Mouse (Mus musculus) limb, embryonic 11.5 days (tissue): ENCODE measurements around the gene 1700067K01Rik. TPM values are rescaled to one million over a fixed set of nuclear protein-coding genes. Genes with fewer than 3 reads are reported as not detected.

Source experiments
- ATAC-seq: fragments of 200-750 bp; cut with Nextera tagmentation; 2 replicates; pipeline ENCODE4 v1.8.0; 2017; ENCODE audit warnings: low read depth; ENCODE audit not compliant: insufficient number of reproducible peaks, low FRiP score, low TSS enrichment
- DNase-seq: peaks from one replicate; pipeline ENCODE4 v3.0.0-alpha.2; 2015; ENCODE audit warnings: low spot score
- H3K27ac ChIP-seq: fragments of 300-500 bp; sonication (generic); replicated peaks from 2 replicates; pipeline ENCODE4 v1.5.1; 2014; ENCODE audit warnings: low read depth, mild to moderate bottlenecking, low read length
- H3K27me3 ChIP-seq: fragments of 300-500 bp; sonication (generic); 2 replicates; pipeline ENCODE4 v1.6.1; 2014; ENCODE audit warnings: mild to moderate bottlenecking, low read length, mixed read lengths; ENCODE audit not compliant: control insufficient read depth, insufficient read depth
- H3K36me3 ChIP-seq: fragments of 300-500 bp; sonication (generic); 2 replicates; pipeline ENCODE4 v1.6.1; 2014; ENCODE audit warnings: mild to moderate bottlenecking, low read length, moderate library complexity, mixed read lengths; ENCODE audit not compliant: control insufficient read depth, insufficient read depth
- H3K4me1 ChIP-seq: fragments of 300-500 bp; sonication (generic); 2 replicates; pipeline ENCODE4 v1.6.1; 2014; ENCODE audit warnings: low read length, mixed read lengths; ENCODE audit not compliant: control insufficient read depth, insufficient read depth
- H3K4me2 ChIP-seq: fragments of 300-500 bp; sonication (generic); 2 replicates; pipeline ENCODE4 v1.6.1; 2014; ENCODE audit warnings: low read depth, mild to moderate bottlenecking, moderate library complexity; ENCODE audit not compliant: severe bottlenecking
- H3K4me3 ChIP-seq: fragments of 300-500 bp; sonication (generic); 2 replicates; pipeline ENCODE4 v1.5.1; 2014; ENCODE audit warnings: low read depth, low read length
- H3K9ac ChIP-seq: fragments of 300-500 bp; sonication (generic); 2 replicates; pipeline ENCODE4 v1.6.1; 2014; ENCODE audit warnings: mild to moderate bottlenecking, low read length
- H3K9me3 ChIP-seq: fragments of 300-500 bp; sonication (generic); 2 replicates; pipeline ENCODE4 v1.6.1; 2016; ENCODE audit warnings: low read length; ENCODE audit not compliant: control insufficient read depth
- WGBS: fragments of 180-500 bp; shearing (Covaris S2); extraction: QIAGEN DNeasy Blood & Tissue Kit; methylation state at CpG from one replicate; pipeline ENCODE4 v1.1.7; 2014; 5-methylcytosine and 5-hydroxymethylcytosine counted together
- polyA plus RNA-seq: library from polyadenylated mRNA; unstranded; fragments of >200 nt; fragmentation: Nextera tagmentation; extraction: Ambion mirVana; gene quantifications from 2 replicates; pipeline ENCODE4 v1.2.1, GENCODE M21; 2014

1700067K01Rik gene
- polyA plus RNA-seq, result 1.2 and 1.5 TPM in 2 replicates

DNA sequence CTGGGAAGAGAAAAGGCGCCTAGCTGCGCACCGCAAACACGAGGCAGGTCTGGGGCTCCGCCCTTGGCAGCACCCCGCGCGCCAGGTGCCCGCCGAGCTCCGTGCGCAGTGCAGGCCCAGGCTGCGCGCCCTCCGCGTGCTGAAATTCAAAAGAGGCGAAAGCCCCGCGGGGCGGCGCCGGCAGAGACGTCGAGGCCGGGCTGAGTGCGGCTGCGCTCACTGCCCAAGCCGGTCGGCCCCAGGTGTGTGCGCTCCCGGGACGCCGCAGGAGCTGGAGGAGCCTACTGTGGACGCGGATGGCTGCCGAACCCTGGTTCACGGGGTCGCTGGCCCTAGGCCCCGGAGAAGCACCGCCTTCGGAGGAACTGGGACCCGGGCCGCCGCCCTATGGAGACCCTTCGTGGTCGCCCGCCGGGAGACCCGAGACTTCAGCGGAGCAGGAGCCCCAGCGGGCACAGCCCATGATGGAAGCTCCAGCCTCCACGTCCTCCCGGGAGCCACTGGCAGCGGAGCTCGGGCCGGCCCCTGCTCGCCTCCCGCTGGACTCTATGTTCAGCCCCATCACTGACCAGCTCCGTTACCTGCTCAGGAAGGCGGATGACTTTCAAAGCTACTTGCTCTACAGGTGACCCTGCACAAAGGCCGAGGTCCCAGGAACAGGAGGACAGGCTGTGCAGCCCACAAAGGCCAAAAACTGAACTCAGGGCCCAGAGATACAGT lies at the start of gene 1700067K01Rik:
Gene 1700067K01Rik, plus strand, starts transcription at position 222 of the 720 bp plus-strand sequence.
- H3K27ac ChIP-seq, result no peak within 1 kb of the TSS
- peaks cover 18% of the 10 kb centered on the region for H3K4me1 ChIP-seq
- ATAC-seq, result no peak
- H3K4me2 ChIP-seq, result peak within 1 kb of the TSS; percentile 29
- H3K4me3 ChIP-seq, result 0 out of 2 replicates have a peak within 1 kb of the TSS, but pooled peaks have one; percentile 5
- H3K27me3 ChIP-seq, result 0 out of 2 replicates have a peak, but pooled peaks cover 6% of the 10 kb centered on the region
- no peak within 1 kb of the TSS for H3K9ac ChIP-seq
- no peak for DNase-seq
- H3K36me3 ChIP-seq, result peaks cover 5% of the 10 kb centered on the region; the same call in 1 of the 2 replicates
- H3K9me3 ChIP-seq, result no peaks in the 10 kb centered on the region
- WGBS, result 23% methylated on average over 48 of the region's 61 CpGs

DNA sequence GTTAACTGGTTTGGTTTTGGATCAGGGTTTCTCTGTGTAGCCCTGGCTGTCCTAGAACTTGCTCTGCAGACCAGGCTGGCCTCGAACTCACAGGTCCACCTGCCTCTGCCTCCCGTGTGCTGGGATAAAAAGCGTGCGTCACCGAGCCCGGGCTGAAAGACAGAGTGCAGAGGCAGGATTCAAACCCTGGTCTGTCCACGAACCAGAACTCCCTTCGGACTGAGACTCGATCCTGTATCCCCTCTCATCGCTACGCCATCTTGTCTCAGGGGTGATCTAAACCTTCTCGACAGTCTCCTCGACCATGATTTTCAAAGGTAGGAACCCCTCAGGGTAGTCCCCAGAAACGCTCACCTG lies 46.6 kb upstream of the 1700067K01Rik start:
- under 1% methylated on average over 14 of the region's 14 CpGs for WGBS
- Histone ChIP-seq H3K4me1 (peaks cover 7% of the 10 kb centered on the region), H3K27me3 (no peaks in the 10 kb centered on the region), H3K4me3 (peak overlapping the region; percentile 79; the same call in 1 of the 2 replicates), H3K4me2 (peak overlapping the region; percentile 51), H3K27ac (no peak overlapping the region; the same call in 1 of the 2 replicates), H3K9ac (peak overlapping the region; percentile 50; the same call in 1 of the 2 replicates), H3K36me3 (no peaks in the 10 kb centered on the region), H3K9me3 (no peaks in the 10 kb centered on the region)
- ATAC-seq, result no peak
- no peak for DNase-seq

DNA sequence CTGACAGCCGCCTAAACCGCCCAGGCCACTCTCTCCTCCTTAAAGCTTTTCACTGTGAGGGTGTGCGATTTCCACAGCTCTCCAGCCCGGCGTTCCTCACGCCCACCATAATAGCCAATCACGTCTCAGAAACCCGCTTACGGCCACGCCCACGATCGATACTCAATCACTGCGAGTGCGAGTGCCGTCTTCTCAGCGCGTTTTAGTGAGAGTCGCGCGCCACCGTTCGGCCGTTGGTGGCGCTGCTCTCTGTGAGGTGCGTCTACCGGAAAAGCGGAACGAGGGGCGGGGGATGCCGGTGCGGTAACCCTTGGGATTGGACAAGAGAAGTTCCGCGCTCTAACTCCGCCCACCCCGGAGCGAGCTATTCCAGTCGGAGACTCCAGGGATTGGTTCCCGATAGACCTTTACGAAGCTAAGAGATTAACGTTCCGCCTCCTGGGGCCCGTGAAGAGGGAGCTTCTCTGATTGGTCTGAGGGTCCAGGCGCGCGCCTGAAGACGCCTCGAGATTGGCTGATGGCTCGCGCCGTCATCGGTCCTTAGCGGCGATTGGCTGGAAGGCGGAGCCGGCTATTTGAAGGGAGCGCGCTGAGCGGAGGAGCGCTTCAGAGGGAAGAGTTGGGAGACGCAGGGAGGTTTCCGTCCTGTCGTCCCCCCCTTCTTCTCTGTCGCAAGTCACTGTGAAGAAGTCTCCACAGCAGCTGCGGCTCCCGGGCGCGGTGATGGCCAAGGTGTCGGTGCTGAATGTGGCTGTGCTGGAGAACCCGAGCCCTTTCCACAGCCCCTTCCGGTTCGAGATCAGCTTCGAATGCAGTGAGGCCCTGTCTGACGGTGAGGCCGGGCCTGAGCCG lies 46.0 kb upstream of the 1700067K01Rik start, which contains the start of the genes Gm10644 and Asf1b:
Gene Gm10644, minus strand, starts transcription at position 100 of the 852 bp plus-strand sequence.
Gene Asf1b, plus strand, starts transcription at position 402 of the 852 bp plus-strand sequence.
- peaks cover 7% of the 10 kb centered on the region for H3K4me1 ChIP-seq
- no peaks in the 10 kb centered on the region for H3K9me3 ChIP-seq
- WGBS, result under 1% methylated on average over 75 of the region's 75 CpGs
- peak within 1 kb of the TSS; percentile 51 for H3K9ac ChIP-seq
- peak; percentile 99 for DNase-seq
- no peaks in the 10 kb centered on the region for H3K27me3 ChIP-seq
- no peak within 1 kb of the TSS; the same call in 1 of the 2 replicates for H3K27ac ChIP-seq
- ATAC-seq, result peak; percentile 100
- H3K36me3 ChIP-seq, result no peaks in the 10 kb centered on the region
- H3K4me2 ChIP-seq, result peak within 1 kb of the TSS; percentile 81
- H3K4me3 ChIP-seq, result peak within 1 kb of the TSS; percentile 79

DNA sequence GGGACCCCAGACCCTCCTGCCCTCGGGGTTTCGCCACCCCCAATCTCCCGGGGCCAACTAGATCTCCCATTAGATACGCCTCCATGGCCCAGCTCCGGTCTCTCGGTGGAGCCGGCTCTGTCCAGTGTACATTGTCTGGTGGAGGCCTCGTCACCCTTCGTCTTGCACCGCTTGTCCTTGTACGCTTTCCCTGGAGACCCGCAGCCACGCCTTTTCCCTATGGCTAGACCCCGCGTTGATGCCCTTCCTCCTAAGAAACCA lies 45.4 kb upstream of the 1700067K01Rik start:
- Histone ChIP-seq H3K9me3 (no peaks in the 10 kb centered on the region), H3K27ac (no peak overlapping the region), H3K4me1 (peaks cover 7% of the 10 kb centered on the region), H3K36me3 (no peaks in the 10 kb centered on the region), H3K4me3 (peak overlapping the region; percentile 79), H3K27me3 (no peaks in the 10 kb centered on the region), H3K9ac (peak overlapping the region; percentile 51), H3K4me2 (peak overlapping the region; percentile 81)
- ATAC-seq (no peak), DNase-seq (no peak)
- WGBS, result 3% methylated on average over 15 of the region's 15 CpGs

DNA sequence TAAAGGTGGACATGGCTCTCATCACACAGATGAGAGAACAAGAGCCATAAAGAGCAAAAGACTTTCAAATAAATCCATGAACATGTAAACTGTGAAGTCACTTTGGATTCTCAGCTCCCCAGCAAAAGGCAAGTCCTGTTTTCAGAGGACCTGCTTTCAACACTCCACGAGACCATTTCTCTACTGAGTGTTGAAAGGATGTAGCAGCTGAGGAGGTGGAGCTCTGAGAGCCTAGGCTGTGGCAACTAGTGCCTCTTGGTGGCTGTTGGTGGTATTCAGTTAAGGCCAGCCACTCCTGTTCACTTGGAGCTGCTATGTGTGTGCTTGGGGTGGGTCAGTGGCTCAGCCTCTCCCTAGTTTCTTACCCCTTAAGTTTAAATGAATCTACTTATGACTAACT lies 44.5 kb upstream of the 1700067K01Rik start:
- H3K36me3 ChIP-seq, result no peaks in the 10 kb centered on the region
- H3K9ac ChIP-seq, result no peak overlapping the region; the same call in 1 of the 2 replicates
- ATAC-seq, result no peak
- no peak overlapping the region for H3K27ac ChIP-seq
- no peaks in the 10 kb centered on the region for H3K9me3 ChIP-seq
- peaks cover 7% of the 10 kb centered on the region for H3K4me1 ChIP-seq
- H3K4me3 ChIP-seq, result no peak overlapping the region
- H3K27me3 ChIP-seq, result no peaks in the 10 kb centered on the region
- WGBS, result 56% methylated on average over 1 of the region's 1 CpGs
- H3K4me2 ChIP-seq, result peak overlapping the region; percentile 81
- DNase-seq, result no peak

DNA sequence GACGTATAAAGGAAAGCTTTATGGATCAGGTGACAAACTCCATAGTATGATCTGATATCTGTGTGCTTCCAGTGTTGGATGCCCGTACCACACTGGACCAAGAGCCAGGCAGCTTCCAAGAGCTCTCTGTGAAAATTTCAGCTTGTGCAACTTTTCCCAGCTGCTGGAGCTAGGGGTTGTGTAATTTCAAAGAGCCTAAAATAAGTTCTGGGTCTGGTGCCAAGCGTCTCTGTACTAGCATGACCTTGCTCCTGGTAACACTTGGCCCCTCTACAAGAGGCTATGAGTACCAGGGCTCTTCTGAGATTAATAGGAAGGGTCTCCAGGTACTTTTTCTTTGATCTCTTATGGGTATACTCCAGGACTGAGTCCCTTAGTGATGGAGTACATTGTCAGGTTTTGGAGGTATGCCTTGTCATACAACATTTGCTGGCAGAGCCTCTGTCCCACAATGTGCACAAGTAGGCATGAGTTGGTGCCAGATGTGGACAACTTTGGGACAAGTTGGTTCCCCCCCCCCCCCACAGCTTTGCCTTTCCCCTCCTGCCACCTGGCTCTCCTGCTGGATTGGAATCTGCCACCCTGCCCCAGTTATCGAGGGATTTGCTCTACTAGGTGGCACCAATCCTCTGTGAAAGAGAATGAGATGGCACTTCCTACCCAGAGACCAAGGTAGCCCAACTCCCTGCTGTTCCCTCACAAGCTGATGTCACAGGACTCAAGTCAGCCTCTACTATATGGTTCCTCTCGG lies 37.1 kb upstream of the 1700067K01Rik start:
- Histone ChIP-seq H3K4me1 (no peaks in the 10 kb centered on the region), H3K9ac (no peak overlapping the region), H3K4me3 (no peak overlapping the region), H3K27me3 (no peaks in the 10 kb centered on the region), H3K4me2 (no peak overlapping the region), H3K36me3 (peaks cover 9% of the 10 kb centered on the region), H3K9me3 (no peaks in the 10 kb centered on the region), H3K27ac (no peak overlapping the region)
- WGBS, result 91% methylated on average over 5 of the region's 5 CpGs
- ATAC-seq (no peak), DNase-seq (no peak)

DNA sequence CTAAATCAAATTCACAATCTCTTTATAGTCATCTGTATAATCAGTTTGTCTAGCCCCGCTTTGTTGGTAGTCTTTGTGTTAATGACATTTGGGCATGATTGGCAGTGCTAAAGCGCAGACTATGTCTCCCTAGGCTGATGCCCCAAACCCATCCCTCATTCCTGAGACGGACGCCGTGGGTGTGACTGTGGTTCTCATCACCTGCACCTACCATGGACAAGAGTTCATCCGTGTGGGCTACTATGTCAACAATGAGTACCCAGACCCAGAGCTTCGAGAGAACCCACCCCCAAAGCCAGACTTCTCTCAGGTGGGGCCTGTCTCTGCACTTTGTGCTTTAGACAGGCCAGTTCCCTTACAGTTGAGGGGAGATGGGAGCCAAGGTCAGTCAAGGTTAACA lies 33.6 kb upstream of the 1700067K01Rik start:
- peaks cover 14% of the 10 kb centered on the region for H3K36me3 ChIP-seq
- no peak for ATAC-seq
- WGBS, result 93% methylated on average over 7 of the region's 7 CpGs

DNA sequence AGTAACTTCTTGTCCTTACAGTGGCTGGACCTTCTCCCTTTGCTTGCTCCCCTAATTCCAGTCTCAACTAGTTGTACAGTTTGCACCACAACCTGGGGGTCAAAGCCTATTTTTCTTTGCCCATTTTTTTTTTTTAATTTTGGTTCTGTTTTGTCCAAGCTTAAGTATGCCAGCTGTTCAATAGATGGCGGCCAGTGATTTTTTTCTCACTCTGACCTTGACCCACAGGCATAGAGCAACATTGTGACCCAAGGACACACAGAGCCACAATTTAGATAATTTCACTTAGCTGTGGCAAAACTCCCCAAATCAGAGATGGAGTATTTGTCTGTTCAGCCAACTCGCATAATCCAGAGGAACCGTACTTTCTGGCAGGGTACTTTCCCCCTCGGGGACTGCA lies 30.2 kb upstream of the 1700067K01Rik start:
- Histone ChIP-seq H3K9ac (no peak overlapping the region), H3K27ac (no peak overlapping the region), H3K9me3 (no peaks in the 10 kb centered on the region), H3K4me3 (no peak overlapping the region), H3K4me2 (no peak overlapping the region), H3K4me1 (peaks cover 12% of the 10 kb centered on the region), H3K36me3 (peaks cover 14% of the 10 kb centered on the region), H3K27me3 (no peaks in the 10 kb centered on the region)
- no peak for ATAC-seq
- 90% methylated on average over 4 of the region's 4 CpGs for WGBS
- no peak for DNase-seq

More for the DNA sequence above, 33.6 kb upstream of the 1700067K01Rik start:
- Histone ChIP-seq H3K9ac (no peak overlapping the region), H3K4me1 (peaks cover 3% of the 10 kb centered on the region; the same call in 1 of the 2 replicates), H3K27ac (no peak overlapping the region), H3K9me3 (no peaks in the 10 kb centered on the region), H3K27me3 (no peaks in the 10 kb centered on the region), H3K4me3 (no peak overlapping the region), H3K4me2 (no peak overlapping the region)
- no peak for DNase-seq
